Mouse (Mus musculus) megakaryocyte progenitor cell, adult 5-6 weeks (primary cell): ENCODE measurements around the gene Tes. TPM values are rescaled to one million over a fixed set of nuclear protein-coding genes. Genes with fewer than 3 reads are reported as not detected.

ENCODE experiments used
- ATAC-seq: replicated peaks from 2 replicates; pipeline ENCODE4 v1.8.0; 2016; ENCODE audit warnings: mild to moderate bottlenecking, moderate TSS enrichment, inconsistent platforms; ENCODE audit not compliant: poor library complexity
- total RNA-seq, 2 experiments: library from RNA; stranded (forward) in 1 of 2; stranded (reverse) in 1 of 2; fragments of 157-497, 149-512 nt in 1 of 2; fragments of 200-1000 nt in 1 of 2; gene quantifications; 2 replicates each; pipeline versions ENCODE4 v1.2.3 to v1.2.4; 2015 to 2017

Tes gene
- total RNA-seq, 2 experiments from 2014 or later, result 39.7 to 46.1 TPM

- no peak for ATAC-seq
These were observed 86.2 kb downstream of the Tes start for GRCm38 (mm10) chr6:17151071-17151715.

GRCm38 (mm10) chr6:17152551-17152950 is 87.6 kb downstream of the Tes start:
- ATAC-seq, result no peak

Other genes starting within 250 kb of the Tes start
- gene Tfec, start 166.7 kb upstream of the Tes start, total RNA-seq (2015), result 117 and 135 TPM in 2 replicates
- 107 and 121 TPM in 2 replicates for gene Tfec, start 166.7 kb upstream of the Tes start, total RNA-seq (2017)
- gene Cav2, start 216.0 kb downstream of the Tes start, total RNA-seq (2015), result 0.74 and 1.1 TPM in 2 replicates
- gene Cav2, start 216.0 kb downstream of the Tes start, total RNA-seq (2017), result 0.37 and 0.78 TPM in 2 replicates
- not detected in 2 replicates for gene Cav1, start 241.2 kb downstream of the Tes start, total RNA-seq (2015)
- gene Cav1, start 241.2 kb downstream of the Tes start, total RNA-seq (2017), result not detected in 2 replicates